Mouse (Mus musculus) adrenal gland, postnatal 14 days (tissue): Measurements from ENCODE around the gene Nvl. TPM values are rescaled to one million over a fixed set of nuclear protein-coding genes. Genes with fewer than 3 reads are reported as not detected.

Source experiments
- DNase-seq: peaks from one replicate; pipeline ENCODE4 v3.0.0; 2021; ENCODE audit warnings: mixed read lengths
- long read RNA-seq, 2 experiments: library from polyadenylated mRNA; stranded (forward); transcript quantifications; one replicate each; pipeline ENCODE4 v2.0.0; 2021
- total RNA-seq: library from RNA; stranded (reverse); gene quantifications from 2 replicates; pipeline ENCODE4 v1.2.3, GENCODE M21; 2021

Gene Nvl
- 17.4 and 21.5 TPM in 2 replicates for total RNA-seq
- long read RNA-seq, experiment 1, full-length matches to known transcripts: 23 of 32 reads
- long read RNA-seq, experiment 1, partial matches to known transcripts: 1 of 32 reads
- long read RNA-seq, experiment 1, other reads (novel, unspliced or antisense): 8 of 32 reads
- long read RNA-seq, experiment 2, full-length matches to known transcripts: 8 of 21 reads
- long read RNA-seq, experiment 2, partial matches to known transcripts: 3 of 21 reads
- long read RNA-seq, experiment 2, other reads (novel, unspliced or antisense): 10 of 21 reads

DNA sequence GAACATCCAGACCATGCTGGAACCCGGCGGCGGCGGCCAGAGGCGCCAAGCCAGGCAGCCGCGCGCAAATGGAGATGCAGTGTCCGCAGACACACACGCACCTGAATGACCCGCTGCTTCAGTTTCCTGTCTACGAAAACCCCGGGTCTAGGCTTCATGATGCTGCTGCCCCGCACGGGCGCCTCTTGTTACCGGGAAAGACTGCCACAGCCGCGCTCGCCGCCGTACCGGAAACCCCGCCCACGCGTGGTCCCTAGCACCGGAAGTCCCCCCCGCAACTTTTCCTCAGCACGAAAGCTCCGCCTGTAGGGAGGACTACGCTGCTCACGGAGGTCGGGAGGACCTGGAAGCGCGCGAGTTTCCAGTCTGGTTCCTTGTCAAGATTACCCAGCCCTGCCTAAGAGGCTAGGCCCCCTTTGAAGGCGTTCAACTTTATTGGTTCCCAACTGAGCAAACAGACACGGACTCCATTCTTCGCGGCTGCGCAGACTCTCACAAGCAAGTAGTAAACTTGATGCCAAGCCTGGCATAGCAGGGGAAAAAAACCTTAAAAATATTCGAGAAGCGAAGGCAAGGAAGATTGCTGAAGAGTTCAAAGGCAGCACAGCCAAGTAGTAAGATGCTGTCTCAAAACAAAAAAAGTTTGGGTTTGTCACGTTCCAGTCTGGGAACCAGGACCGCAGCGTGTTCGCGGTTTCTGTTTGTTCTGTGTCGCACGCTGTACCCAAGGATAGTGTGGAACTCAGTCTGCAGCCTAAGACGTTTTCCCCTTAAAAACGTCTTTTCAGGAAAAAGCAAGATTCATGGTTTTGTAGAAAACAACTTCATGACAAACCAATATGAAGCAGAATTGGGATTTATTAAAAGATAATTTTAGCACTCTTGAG is at the start of gene Nvl, which contains the start of gene Cnih4:
Nvl (minus strand) TSS at position 255 of the 887 bp plus-strand sequence.
Cnih4 (plus strand) TSS at position 744 of the 887 bp plus-strand sequence.
- DNase-seq: peak; percentile 95

DNA sequence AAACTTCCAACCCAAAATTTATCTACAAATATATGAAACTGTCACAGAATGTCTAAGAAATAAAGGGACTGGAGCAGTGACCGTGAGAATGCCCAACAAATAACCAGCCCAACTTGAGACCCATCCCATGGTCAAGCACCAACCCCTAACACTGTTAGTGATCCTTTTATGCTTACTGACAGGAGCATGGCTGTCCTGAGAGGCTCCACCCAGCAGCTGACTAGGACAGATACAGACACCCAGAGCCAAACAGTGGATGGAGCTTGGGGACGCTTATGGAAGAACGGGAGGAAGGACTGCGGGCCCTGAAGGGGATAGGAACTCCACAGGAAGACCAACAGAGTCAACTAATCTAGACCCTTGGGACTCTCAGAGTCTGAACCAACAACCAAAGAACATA is 44.9 kb upstream of the Nvl start:
- no peak for DNase-seq

GRCm38 (mm10) chr1:181170210-181170609 is 26.2 kb upstream of the Nvl start:
- DNase-seq: no peak

DNA sequence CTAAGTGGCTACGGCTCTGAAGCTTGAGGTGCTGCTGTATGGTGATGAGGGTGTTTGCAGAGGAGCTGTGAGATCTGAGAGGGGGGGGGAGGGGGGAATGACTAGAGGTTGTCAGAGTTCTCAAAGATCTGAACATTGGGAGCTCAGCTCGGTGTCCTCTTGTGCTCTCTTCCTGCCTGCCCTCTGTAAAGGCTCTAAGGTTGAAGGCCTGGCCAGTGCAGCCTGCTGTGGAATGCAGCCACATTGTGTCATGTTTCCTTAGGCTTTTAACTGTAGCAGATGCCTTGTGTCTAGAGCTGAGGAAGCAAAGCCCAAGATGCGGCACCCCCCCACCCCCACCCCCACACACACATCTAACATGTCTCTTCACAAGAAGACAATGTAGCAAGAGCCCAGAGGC is 24.4 kb upstream of the Nvl start:
- DNase-seq: no peak

- no peak for DNase-seq
Observed at GRCm38 (mm10) chr1:181167816-181168215, 23.8 kb upstream of the Nvl start.

GRCm38 (mm10) chr1:181151541-181151940 is 7.5 kb upstream of the Nvl start:
- DNase-seq: no peak

DNA sequence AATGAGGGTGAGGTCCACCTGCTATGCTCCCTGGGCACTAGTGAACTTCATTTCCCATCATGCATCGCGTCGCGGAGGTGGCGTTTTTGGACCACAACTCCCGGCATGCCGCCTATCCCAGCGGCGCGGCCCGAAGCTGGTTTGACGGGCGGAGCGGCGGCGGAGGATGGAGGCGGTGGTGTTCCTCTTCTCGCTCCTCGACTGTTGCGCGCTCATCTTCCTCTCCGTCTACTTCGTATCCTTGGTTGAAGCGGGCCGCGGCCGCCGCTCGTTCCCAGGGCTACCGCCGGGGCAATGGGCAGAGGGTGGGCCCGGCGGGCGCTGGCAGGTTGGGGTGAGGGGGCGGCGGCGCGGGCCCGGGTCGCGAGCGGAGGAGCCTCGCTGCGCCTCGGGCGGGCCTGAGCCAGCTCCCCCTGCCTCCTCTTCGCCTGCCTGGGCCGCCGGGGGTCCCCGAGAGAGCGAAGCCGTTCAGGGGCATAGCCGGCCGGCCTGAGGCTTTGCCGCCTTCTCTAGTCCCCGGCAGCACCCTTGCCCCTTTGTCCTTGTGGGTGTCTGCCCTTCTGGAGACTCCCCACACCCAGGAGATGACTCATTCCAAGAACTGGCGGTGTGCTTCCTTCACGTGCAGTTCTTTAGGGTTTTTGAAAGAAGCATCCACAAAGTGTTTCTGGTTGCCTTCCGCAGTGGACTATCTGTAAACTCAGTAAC is 7.0 kb upstream of the Nvl start:
- DNase-seq: peak; percentile 95

DNA sequence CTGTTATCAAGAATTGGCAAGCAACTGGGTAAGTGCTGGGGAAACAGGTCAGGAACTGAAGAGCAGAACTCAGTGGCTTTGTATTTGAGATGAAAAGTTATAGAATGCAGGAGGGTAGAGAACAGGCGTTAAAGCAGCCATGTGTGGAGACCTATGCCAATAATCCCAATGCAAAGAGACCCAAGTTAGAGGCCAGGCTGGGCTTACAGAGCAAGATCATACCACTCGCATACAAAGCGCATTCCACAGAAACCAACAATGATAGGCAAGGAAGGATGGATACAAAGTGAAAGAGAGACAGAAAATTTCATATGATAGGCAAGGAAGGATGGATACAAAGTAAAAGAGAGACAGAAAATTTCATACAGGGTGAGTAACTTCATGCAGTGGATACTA is 6.4 kb upstream of the Nvl start:
- no peak for DNase-seq

- DNase-seq: no peak
Observed at GRCm38 (mm10) chr1:181149373-181150017, 5.5 kb upstream of the Nvl start.

GRCm38 (mm10) chr1:181148540-181148939 is 4.5 kb upstream of the Nvl start:
- no peak for DNase-seq

DNA sequence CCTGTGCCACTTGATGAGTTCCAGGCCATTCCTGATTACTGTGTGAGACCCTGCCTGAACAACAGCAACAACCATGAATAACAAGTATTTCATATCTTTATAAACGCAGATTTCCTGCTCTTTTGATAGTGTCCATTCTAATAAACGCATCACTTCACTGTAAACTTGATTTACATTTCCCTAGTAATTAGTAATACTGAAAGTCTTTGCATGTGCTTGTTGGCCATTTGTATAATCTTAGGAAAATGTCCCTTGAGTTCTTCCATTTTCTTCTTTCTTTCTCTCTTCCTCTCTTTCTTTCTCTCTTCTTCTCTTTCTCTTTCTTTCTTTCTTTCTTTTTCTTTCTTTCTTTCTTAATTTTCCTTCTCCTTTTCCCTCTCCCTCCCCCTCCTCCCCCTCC is 2.2 kb upstream of the Nvl start:
- DNase-seq: no peak

- peak; percentile 13 for DNase-seq
Observed at GRCm38 (mm10) chr1:181144966-181145365, 962 bp upstream of the Nvl start.

- DNase-seq: no peak
Observed at GRCm38 (mm10) chr1:181143609-181143949, 425 bp downstream of the Nvl start.

GRCm38 (mm10) chr1:181138730-181139129 is 5.3 kb downstream of the Nvl start:
- DNase-seq: no peak

- peak; percentile 67 for DNase-seq
Observed at GRCm38 (mm10) chr1:181131915-181132314, 12.1 kb downstream of the Nvl start.

DNA sequence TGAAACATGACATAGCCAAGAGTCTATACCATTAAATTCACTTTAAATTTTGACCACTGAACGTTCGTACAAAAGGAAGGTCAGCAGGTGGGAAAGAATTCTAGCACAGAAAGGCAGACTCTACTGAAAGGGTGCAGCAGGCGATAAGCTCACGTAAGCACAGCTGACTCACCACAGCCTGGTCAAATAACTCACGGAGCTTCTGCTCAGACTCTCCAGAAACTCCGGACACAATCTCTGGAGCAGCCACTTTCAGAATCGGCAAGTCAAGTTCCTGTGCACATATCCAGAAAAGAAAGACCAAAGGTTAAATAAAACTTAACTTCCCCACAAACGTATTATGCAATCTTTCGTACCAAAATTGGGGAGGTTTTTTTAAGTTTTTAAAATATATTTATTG is 17.2 kb downstream of the Nvl start:
- peak; percentile 27 for DNase-seq

DNA sequence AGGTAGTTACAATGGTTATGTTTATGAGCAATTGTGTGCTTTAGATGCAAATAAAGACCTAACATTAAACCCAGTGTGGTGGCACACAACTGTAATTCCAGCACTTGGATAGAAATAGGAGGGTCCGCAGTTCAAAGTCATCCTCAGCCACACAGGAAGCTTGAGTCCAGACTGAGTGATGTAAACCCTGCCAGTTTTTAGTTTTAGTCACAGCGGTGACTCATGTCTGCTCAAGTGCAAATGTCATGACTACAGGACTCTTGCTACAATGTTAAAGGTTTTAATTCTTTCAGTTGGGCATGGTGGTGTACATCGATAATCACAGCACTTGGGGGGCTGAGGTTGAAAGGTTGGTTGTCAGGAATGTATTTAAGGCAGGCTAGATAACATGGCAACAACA is 18.1 kb downstream of the Nvl start:
- DNase-seq: no peak

DNA sequence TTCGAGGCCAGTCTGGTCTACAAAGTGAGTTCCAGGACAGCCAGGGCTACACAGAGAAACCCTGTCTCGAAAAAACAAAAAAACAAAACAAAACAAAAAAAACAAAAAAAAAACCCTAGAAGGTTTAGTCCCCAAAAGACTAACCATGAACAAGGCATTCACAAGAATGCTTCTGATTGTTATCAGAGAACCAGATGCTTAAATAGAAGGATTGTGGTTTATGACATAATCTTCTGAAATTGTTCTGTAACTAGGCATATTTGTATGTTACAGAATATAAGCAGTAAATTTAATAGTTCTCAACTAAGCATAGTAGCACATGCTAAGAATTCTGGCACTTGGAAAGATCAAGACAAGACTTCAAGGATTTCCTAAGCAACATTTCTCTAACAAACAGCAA is 19.9 kb downstream of the Nvl start:
- DNase-seq: no peak

- DNase-seq: no peak
Observed at GRCm38 (mm10) chr1:181117112-181117511, 26.9 kb downstream of the Nvl start.

DNA sequence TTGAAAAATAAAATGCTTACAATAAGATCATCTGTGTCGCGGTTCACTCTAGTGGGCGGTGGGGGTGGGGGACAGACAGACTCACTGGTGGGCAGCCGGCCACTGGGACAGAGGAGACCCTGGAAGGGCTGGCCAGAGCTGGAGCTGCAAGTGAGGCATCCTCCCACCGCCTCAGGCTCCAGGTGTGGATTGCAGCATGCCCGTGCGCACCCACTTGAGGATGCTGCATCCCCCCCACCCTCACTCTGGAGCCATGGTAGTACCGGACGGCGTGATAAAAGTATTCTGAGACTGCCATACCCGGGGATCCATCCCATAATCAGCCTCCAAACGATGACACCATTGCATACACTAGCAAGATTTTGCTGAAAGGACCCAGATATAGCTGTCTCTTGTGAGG is 54.0 kb downstream of the Nvl start:
- DNase-seq: no peak

- DNase-seq: peak; percentile 7
Observed at GRCm38 (mm10) chr1:181084021-181084420, 60.0 kb downstream of the Nvl start.

GRCm38 (mm10) chr1:181073075-181073474 is 70.9 kb downstream of the Nvl start:
- no peak for DNase-seq

GRCm38 (mm10) chr1:181069671-181070070 is 74.3 kb downstream of the Nvl start:
- DNase-seq: no peak
